Mouse (Mus musculus) limb, embryonic 10.5 days (tissue): ENCODE data around the gene Slc9a8. TPM values are rescaled to one million over a fixed set of nuclear protein-coding genes. Genes with fewer than 3 reads are reported as not detected.

Experiments used
- DNase-seq: peaks from one replicate; pipeline ENCODE4 v3.0.0-alpha.2; 2017; ENCODE audit warnings: low spot score
- H3K27ac ChIP-seq: fragments of 300-500 bp; sonication (generic); 2 replicates; pipeline ENCODE4 v1.5.1; 2016; ENCODE audit warnings: mild to moderate bottlenecking
- H3K27me3 ChIP-seq: fragments of 300-500 bp; sonication (generic); 2 replicates; pipeline ENCODE4 v1.6.1; 2016; ENCODE audit warnings: low read depth, mild to moderate bottlenecking; ENCODE audit not compliant: poor library complexity, severe bottlenecking
- H3K36me3 ChIP-seq: fragments of 300-500 bp; sonication (generic); 2 replicates; pipeline ENCODE4 v1.6.1; 2016; ENCODE audit warnings: mild to moderate bottlenecking, moderate library complexity
- H3K4me1 ChIP-seq: fragments of 300-500 bp; sonication (generic); 2 replicates; pipeline ENCODE4 v1.6.1; 2016
- H3K4me3 ChIP-seq: fragments of 300-500 bp; sonication (generic); 2 replicates; pipeline ENCODE4 v1.5.1; 2016; ENCODE audit warnings: mild to moderate bottlenecking, moderate library complexity
- H3K9me3 ChIP-seq: fragments of 300-500 bp; sonication (generic); replicated peaks from 2 replicates; pipeline ENCODE4 v1.6.1; 2016; ENCODE audit warnings: mild to moderate bottlenecking
- WGBS: fragments of 180-500 bp; shearing (Covaris S2); methylation state at CpG from one replicate; pipeline ENCODE4 v1.1.7; 2016; 5-methylcytosine and 5-hydroxymethylcytosine counted together
- polyA plus RNA-seq: library from polyadenylated mRNA; unstranded; fragments of >200 nt; fragmentation: Nextera tagmentation; extraction: Ambion mirVana; gene quantifications from 2 replicates; pipeline ENCODE4 v1.2.1, GENCODE M21; 2016

Gene Slc9a8
- polyA plus RNA-seq, 1 experiment from 2014 or later = 32.0 TPM

DNA sequence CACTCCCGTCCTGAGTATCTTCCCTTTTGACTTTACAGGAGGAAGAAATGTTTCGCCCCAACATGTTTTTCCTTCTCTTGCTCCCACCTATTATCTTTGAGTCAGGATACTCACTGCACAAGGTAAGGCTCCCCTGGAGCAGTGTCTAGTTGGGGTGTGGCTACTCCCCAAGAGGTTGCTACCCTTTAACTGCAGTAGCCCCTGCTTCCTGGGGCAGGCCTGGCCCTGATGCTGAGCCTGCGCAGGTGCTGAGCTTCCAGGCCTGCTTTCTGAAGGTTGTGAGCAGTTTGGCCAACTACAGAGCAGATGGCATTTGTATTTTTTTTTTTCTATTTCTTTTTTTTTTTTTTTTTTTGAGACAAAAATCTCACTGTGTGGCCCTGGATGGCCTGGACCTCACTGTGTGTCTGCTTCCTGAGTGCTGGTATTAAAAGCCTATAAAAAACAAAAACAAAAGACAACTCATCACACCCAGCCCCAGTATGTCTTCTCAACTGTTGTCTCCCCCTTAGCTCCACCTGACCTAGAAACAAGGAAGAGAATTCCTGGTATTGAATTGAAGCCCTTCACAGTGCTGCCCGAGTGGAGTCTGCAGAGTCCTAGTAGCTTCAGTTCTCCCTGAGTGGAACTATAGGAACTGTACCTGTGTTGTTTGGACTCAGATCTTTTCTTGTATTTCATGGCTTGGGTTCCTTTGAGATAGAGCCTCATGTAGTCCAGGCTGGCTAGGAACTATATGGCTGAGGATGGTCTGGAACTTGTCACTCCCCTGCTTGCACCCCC, 22.1 kb downstream of the Slc9a8 start:
- H3K4me1 ChIP-seq = no peaks in the 10 kb centered on the region
- DNase-seq = no peak
- H3K4me3 ChIP-seq = no peak overlapping the region
- H3K9me3 ChIP-seq = no peaks in the 10 kb centered on the region
- H3K36me3 ChIP-seq = peaks cover 97% of the 10 kb centered on the region
- H3K27ac ChIP-seq = no peak overlapping the region
- no peaks in the 10 kb centered on the region for H3K27me3 ChIP-seq
- WGBS = 94% methylated on average over 4 of the region's 4 CpGs

DNA sequence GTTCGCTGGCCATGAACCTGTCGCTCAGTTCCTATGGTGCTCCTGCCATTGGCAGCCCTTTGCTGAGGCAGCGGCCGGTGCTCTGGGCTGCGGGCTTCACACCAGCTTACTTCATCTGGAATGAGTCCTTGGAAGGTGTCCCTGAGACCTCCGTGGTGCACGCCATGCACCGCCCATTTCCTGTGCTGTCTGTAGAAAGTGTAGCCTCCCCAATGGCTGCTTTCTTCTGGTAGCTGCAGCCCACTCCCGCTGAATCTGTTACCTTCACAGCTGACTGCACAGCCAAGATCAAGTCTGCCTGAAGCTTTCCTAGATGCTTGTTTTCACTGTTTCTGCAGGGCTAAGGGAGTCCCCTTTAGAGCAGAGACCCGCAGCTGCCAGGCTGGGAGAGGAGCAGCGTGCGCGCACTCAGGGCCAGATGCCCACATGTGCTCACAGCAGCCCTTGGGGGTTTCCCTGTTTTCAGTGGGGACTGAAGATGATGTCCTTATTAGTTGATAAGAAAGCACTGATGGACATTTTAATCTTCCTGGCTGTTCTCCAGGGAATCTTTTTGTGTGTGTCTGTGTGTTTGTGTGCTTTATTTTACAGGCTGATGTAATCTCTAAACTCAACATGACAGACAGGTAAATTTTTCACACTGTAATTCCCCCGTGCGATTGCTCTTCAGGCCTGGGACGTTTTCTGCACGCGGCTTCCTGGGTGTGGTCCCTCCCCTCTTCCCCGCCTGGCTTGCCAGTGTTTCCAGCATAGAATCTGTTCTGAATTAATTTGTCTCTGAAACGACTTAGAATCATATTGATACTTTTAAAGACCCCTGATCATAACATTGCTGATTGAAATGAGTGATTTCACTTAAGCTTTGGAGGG, 24.6 kb downstream of the Slc9a8 start:
- DNase-seq = no peak
- no peaks in the 10 kb centered on the region for H3K4me1 ChIP-seq
- WGBS = 90% methylated on average over 20 of the region's 20 CpGs
- no peak overlapping the region for H3K4me3 ChIP-seq
- no peaks in the 10 kb centered on the region for H3K9me3 ChIP-seq
- H3K27ac ChIP-seq = no peak overlapping the region
- H3K36me3 ChIP-seq = peaks cover 97% of the 10 kb centered on the region
- H3K27me3 ChIP-seq = no peaks in the 10 kb centered on the region

DNA sequence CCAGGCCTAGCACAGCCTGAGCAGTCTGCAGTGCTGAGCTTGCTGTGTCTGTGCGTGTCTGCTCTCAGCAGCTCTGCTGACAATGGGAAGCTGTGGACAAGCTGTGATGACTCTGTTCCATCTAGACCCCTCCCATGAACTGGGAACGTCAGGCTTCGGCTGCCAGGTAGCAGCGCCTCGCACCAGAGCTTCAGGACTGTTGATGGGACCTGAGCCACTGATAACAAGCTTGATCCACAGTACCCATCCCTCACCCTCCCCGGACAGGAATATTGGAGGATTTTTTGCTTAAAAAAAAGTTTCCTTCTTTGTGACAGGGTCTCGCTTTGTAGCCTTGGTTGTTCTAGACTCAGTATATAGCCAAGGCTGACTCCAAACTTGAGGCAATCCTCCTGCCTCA, 25.7 kb downstream of the Slc9a8 start:
- 91% methylated on average over 7 of the region's 7 CpGs for WGBS
- no peaks in the 10 kb centered on the region for H3K4me1 ChIP-seq

DNA sequence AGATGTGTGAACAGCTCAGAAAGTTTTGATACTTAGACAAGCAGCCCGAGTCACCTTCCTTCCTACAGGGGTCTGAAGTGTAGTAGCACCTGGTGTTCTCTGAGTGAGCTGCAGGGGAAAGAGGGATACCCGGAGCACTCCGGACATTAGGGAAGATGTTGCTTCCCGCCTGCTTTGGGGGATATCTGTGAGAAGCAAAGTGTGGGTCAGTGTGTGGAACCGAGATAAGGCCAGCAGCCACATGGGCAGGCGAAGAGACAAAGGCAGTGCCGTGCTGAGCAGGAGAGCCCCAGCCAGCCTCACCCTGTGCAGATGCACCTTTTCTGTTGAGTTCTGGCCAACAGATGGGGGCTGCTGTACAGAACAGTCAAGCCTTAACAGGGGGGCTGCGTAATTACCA, 26.1 kb downstream of the Slc9a8 start:
- H3K27ac ChIP-seq = no peak overlapping the region
- peaks cover 92% of the 10 kb centered on the region for H3K36me3 ChIP-seq
- 87% methylated on average over 8 of the region's 8 CpGs for WGBS
- H3K27me3 ChIP-seq = no peaks in the 10 kb centered on the region
- no peak for DNase-seq
- H3K9me3 ChIP-seq = no peaks in the 10 kb centered on the region
- H3K4me1 ChIP-seq = no peaks in the 10 kb centered on the region
- no peak overlapping the region for H3K4me3 ChIP-seq

More for the DNA sequence above, 25.7 kb downstream of the Slc9a8 start:
- Histone ChIP-seq H3K27me3 (no peaks in the 10 kb centered on the region), H3K4me3 (no peak overlapping the region), H3K27ac (0 out of 2 replicates have a peak overlapping the region, but pooled peaks have one; percentile 36), H3K36me3 (peaks cover 94% of the 10 kb centered on the region), H3K9me3 (no peaks in the 10 kb centered on the region)
- no peak for DNase-seq

DNA sequence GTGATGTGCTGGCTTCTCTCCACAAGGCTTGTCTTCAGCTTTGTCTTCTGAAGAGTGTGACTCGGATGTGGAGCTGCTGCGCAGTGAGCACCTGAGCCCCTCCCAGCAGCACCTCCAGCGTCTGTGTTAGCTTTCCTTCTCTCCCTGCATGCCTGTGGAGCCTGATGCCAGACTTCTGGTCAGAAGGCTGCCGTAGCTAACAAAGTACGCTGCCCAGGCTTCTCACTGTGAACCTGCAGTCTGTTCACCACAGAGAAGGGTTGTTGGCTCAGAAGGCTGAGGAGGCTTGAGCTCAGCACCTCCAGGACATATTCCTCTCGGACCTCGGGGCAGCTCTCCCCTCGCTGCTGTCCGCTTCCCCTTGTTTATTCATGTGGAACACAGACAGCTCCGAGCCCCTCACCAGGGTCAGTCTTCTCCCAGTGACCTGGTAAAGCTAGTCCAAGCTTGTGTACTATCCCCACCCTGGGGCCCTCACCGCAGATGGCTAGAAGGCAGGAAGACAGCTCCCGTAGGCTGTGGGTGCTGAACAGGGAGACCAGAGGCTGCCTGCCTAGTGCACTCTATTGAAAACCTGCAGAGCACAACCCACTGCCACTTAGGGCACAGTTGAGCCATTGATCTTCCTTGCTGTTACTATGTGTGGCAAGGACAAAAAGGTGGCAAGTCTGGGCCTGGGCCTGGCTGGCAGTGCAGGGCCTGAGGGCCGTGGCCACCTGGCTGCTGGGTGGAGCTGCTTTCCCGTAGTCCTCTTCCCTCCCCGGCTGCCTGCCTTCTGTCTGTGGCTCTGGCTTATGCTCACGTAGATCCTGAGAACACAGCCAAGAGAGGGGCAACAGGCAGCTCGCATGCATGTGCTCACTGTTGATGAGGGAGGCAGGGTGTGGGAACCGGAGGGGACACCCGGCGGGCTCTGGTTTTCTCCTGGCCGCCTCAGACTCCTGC, 28.1 kb downstream of the Slc9a8 start:
- Histone ChIP-seq H3K4me1 (no peaks in the 10 kb centered on the region), H3K27ac (no peak overlapping the region), H3K4me3 (no peak overlapping the region), H3K9me3 (no peaks in the 10 kb centered on the region), H3K36me3 (peaks cover 92% of the 10 kb centered on the region), H3K27me3 (no peaks in the 10 kb centered on the region)
- DNase-seq = no peak
- 91% methylated on average over 21 of the region's 21 CpGs for WGBS

DNA sequence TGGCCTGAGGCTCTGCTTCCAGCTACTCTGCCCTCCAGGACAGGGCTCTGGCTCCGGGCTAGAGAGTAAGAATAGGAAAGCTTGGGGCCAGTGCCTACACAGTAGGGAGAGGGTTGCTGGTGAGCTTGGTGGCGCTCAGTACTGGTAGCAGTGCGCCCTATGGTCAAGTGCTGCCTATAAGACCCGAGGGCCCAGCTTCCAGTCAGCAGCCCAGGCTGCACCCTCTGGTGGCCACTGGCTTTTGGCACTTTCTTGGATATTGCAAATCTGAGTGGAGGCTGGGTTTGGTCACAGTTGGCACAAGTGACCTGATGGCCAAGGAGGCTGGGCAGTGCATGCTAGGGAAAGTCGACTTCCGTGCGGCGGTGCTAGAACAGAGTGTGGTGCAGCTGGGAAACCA, 29.1 kb downstream of the Slc9a8 start:
- no peaks in the 10 kb centered on the region for H3K9me3 ChIP-seq
- no peaks in the 10 kb centered on the region for H3K4me1 ChIP-seq
- DNase-seq = no peak
- H3K27me3 ChIP-seq = no peaks in the 10 kb centered on the region
- H3K27ac ChIP-seq = no peak overlapping the region; the same call in 1 of the 2 replicates
- whole genome bisulfite sequencing = 93% methylated on average over 8 of the region's 8 CpGs
- no peak overlapping the region for H3K4me3 ChIP-seq
- H3K36me3 ChIP-seq = peaks cover 91% of the 10 kb centered on the region

DNA sequence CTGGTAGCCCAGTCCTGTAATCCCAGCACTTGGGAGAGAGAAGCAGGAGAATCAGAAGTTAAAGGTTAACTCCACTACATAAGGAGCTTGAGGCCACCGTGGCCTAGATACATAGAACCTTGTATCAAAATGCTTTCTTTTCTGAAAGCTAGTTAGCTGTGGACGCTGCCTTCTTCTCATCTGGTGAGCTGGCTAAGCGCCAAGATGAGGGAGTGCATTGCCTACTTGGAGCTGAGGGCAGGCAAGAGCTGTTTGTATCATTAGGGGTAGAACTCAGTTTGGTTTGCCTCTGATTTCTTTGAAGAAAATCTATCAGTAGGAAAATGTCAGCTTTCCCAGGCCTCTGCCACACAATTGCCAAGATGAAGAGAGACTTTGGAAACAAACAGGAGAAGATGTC, 32.3 kb downstream of the Slc9a8 start:
- DNase-seq = no peak
- Histone ChIP-seq H3K4me1 (no peaks in the 10 kb centered on the region), H3K4me3 (no peak overlapping the region), H3K27me3 (no peaks in the 10 kb centered on the region), H3K9me3 (no peaks in the 10 kb centered on the region), H3K36me3 (peaks cover 92% of the 10 kb centered on the region), H3K27ac (no peak overlapping the region)
- 98% methylated on average over 3 of the region's 3 CpGs for WGBS

DNA sequence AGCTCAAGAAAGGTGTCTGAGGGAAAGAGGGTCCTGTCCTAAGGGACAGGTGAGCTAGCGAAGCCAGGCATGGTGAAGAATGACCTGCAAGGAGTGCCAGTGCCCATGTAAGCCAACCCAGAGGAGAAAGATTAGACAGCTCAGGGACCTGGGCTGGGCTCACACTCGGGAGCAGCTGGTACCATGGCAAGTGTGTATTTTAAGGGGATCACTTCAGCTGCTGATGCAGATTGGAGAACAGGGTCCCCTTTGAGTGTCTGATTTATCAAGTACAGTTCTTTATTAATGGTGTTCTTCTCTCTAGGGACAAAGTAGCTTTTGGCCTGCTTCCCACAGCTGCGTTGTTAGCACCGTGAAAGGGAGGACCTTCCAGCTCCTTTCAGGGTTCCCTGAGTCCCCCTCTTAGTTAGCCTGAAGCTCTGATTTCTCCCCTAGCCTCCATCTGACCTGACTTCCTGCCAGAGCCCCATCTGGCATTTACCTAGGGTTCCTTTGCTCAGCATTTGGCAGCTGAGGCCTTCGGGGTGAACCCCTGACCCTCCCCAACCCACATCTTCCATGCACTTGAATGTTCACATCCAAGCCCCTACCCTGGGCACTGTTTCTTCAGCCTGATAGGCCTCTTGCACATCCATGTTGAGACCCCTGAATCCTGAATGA, 35.0 kb downstream of the Slc9a8 start:
- 99% methylated on average over 5 of the region's 5 CpGs for WGBS
- no peak for DNase-seq

DNA sequence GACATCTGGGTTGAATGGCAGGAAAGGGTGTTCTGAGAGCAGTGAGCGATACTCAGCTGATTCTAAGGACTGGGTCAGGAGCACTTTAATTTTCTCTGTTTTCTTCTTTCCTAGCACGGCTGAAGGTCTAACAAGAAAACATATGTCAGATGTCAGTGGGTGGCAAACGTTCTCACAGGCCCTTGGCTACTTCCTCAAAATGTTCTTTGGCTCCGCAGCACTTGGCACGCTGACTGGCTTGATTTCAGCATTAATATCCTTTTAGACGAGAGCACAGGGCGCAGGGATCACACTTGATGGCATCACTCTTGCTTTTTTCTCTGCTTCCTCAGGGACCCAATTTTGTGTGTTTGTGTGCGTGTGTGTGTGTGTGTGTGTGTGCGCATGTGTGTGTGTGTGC, 35.7 kb downstream of the Slc9a8 start:
- H3K27me3 ChIP-seq = no peaks in the 10 kb centered on the region
- peaks cover 96% of the 10 kb centered on the region for H3K36me3 ChIP-seq
- H3K4me1 ChIP-seq = no peaks in the 10 kb centered on the region
- H3K4me3 ChIP-seq = no peak overlapping the region
- no peak for DNase-seq
- no peaks in the 10 kb centered on the region for H3K9me3 ChIP-seq
- no peak overlapping the region for H3K27ac ChIP-seq
- WGBS = 95% methylated on average over 9 of the region's 9 CpGs

More for the DNA sequence above, 35.0 kb downstream of the Slc9a8 start:
- no peaks in the 10 kb centered on the region for H3K27me3 ChIP-seq
- no peaks in the 10 kb centered on the region for H3K4me1 ChIP-seq
- H3K9me3 ChIP-seq = no peaks in the 10 kb centered on the region
- no peak overlapping the region for H3K27ac ChIP-seq
- H3K4me3 ChIP-seq = no peak overlapping the region
- peaks cover 93% of the 10 kb centered on the region for H3K36me3 ChIP-seq

DNA sequence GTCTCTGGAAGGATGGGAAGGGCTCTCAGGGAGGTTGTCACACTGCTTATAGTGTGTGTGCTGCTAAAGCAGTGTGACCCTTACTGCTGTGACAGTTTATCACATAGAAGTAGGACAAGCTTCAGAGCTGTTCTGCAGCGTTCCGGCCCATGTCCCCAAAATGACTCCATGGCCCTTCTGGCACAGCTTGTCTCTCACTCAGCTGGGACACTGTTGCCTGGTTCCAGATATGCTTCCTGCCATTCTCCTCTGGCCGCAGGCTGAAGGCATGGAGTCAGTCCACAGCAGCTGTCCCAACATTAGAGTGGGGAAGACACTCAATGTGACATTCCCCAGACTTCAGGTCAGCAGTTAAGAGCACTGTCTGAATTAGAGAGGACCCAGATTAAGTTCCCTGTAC, 37.0 kb downstream of the Slc9a8 start:
- Histone ChIP-seq H3K27me3 (no peaks in the 10 kb centered on the region), H3K36me3 (peaks cover 95% of the 10 kb centered on the region), H3K9me3 (no peaks in the 10 kb centered on the region), H3K27ac (no peak overlapping the region), H3K4me1 (no peaks in the 10 kb centered on the region), H3K4me3 (no peak overlapping the region)
- WGBS = 91% methylated on average over 3 of the region's 3 CpGs
- no peak for DNase-seq

DNA sequence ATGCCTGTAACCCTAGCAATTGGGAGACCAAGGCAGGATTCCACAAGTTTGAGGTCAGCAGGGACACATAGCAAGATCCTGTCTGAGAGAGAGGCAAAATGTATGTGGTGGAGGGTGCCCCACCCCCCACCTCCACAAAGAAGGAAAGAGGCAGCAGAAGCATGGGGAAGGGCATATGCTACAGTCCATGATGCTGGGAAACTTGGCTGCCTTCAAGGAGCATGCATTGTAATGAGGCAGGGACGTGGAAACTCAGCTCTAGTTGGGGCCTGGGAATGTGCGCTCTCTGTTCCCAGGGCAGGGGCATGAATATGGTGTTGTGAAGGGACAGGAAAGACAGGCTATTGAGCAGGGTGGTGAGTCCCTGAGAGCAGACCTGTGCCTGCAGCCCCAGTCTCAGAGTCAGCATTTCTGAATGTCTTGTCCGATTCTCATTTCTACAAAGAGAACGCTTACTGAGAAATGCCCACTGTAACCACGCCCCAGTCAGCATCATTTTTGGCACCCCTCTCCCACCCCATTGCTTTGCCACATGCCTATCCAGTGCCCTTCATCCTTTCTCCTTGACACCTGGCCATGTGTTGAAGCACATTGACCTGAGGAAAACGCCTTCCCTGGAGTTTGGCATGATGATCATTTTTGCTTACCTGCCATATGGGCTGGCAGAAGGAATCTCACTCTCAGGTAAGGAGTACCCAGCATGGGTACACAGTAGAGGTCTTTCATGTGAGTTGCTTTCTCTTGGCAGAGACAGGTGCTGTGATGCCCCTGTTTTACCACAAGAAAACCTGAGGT, 37.8 kb downstream of the Slc9a8 start:
- Histone ChIP-seq H3K36me3 (peaks cover 88% of the 10 kb centered on the region), H3K27ac (no peak overlapping the region), H3K27me3 (no peaks in the 10 kb centered on the region), H3K4me3 (no peak overlapping the region), H3K4me1 (no peaks in the 10 kb centered on the region), H3K9me3 (no peaks in the 10 kb centered on the region)
- no peak for DNase-seq
- WGBS = 95% methylated on average over 6 of the region's 6 CpGs
